Comparison of ENCODE assay signal across 30 mouse cellular contexts in genomic region chr11:41825978-41826679, GRCm38 (mm10).
DNase-seq lines count a peak whose midpoint lies in the region; ATAC-seq lines count a peak whose summit lies in the region.
"Had no signal": no experiment of that assay in that cellular context is flagged by ENCODE, and none has a peak within 500 bp of the region (broad histone marks: within the 10 kb centered on the region; RNA-seq: fewer than 3 reads in every experiment).

No protein-coding gene starts in this region.

- H3K4me2 ChIP-seq in forebrain, embryonic 12.5 days: no peak overlapping the region
- no peak overlapping the region for H3K4me2 ChIP-seq in forebrain, embryonic 13.5 days
- H3K4me2 ChIP-seq in midbrain, embryonic 12.5 days (replicated peaks): no peak overlapping the region
- no peak overlapping the region for H3K4me2 ChIP-seq in midbrain, embryonic 15.5 days
- H3K4me2 ChIP-seq: embryonic facial prominence, embryonic 15.5 days; hindbrain, embryonic 13.5 days; limb, embryonic 12.5 days; liver, embryonic 15.5 days; lung, embryonic 14.5 days; midbrain, embryonic 13.5 days had no signal

- no peak overlapping the region for H3K9ac ChIP-seq in forebrain, embryonic 12.5 days
- H3K9ac ChIP-seq in forebrain, embryonic 13.5 days: no peak overlapping the region
- H3K9ac ChIP-seq in midbrain, embryonic 12.5 days (replicated peaks): no peak overlapping the region
- H3K9ac ChIP-seq in midbrain, embryonic 15.5 days: no peak overlapping the region
- H3K9ac ChIP-seq: embryonic facial prominence, embryonic 15.5 days; hindbrain, embryonic 13.5 days; limb, embryonic 12.5 days; liver, embryonic 15.5 days; lung, embryonic 14.5 days; midbrain, embryonic 13.5 days had no signal

- no peaks in the 10 kb centered on the region for H3K27me3 ChIP-seq in forebrain, embryonic 12.5 days
- H3K27me3 ChIP-seq in forebrain, embryonic 13.5 days: no peaks in the 10 kb centered on the region
- no peaks in the 10 kb centered on the region for H3K27me3 ChIP-seq in midbrain, embryonic 12.5 days
- no peaks in the 10 kb centered on the region for H3K27me3 ChIP-seq in midbrain, embryonic 15.5 days (replicated peaks)
- H3K27me3 ChIP-seq: embryonic facial prominence, embryonic 15.5 days; hindbrain, embryonic 13.5 days; limb, embryonic 12.5 days; liver, embryonic 15.5 days; midbrain, embryonic 13.5 days had no signal

- H3K36me3 ChIP-seq in forebrain, embryonic 12.5 days (replicated peaks): no peaks in the 10 kb centered on the region
- no peaks in the 10 kb centered on the region for H3K36me3 ChIP-seq in forebrain, embryonic 13.5 days (ENCODE audit: poor library complexity, severe bottlenecking)
- H3K36me3 ChIP-seq in midbrain, embryonic 12.5 days: no peaks in the 10 kb centered on the region
- no peaks in the 10 kb centered on the region for H3K36me3 ChIP-seq in midbrain, embryonic 15.5 days (replicated peaks)
- H3K36me3 ChIP-seq: embryonic facial prominence, embryonic 10.5 days; embryonic facial prominence, embryonic 15.5 days; hindbrain, embryonic 13.5 days; limb, embryonic 12.5 days; liver, embryonic 15.5 days; midbrain, embryonic 13.5 days had no signal

- WGBS in forebrain, embryonic 12.5 days: 23% methylated on average over 2 of the region's 2 CpGs
- 22% methylated on average over 2 of the region's 2 CpGs for WGBS in forebrain, embryonic 13.5 days
- 17% methylated on average over 2 of the region's 2 CpGs for WGBS in midbrain, embryonic 12.5 days
- 25% methylated on average over 2 of the region's 2 CpGs for WGBS in midbrain, embryonic 15.5 days

- H3K4me1 ChIP-seq in forebrain, embryonic 12.5 days: peaks cover 6% of the 10 kb centered on the region; the same call in 1 of the 2 replicates
- H3K4me1 ChIP-seq in forebrain, embryonic 13.5 days: no peaks in the 10 kb centered on the region
- H3K4me1 ChIP-seq in midbrain, embryonic 12.5 days: peaks cover 4% of the 10 kb centered on the region; the same call in 1 of the 2 replicates
- H3K4me1 ChIP-seq in midbrain, embryonic 15.5 days: no peaks in the 10 kb centered on the region
- H3K4me1 ChIP-seq: embryonic facial prominence, embryonic 10.5 days; embryonic facial prominence, embryonic 15.5 days; hindbrain, embryonic 13.5 days; limb, embryonic 12.5 days; liver, embryonic 15.5 days had no signal

- no peak overlapping the region for H3K4me3 ChIP-seq in forebrain, embryonic 12.5 days (replicated peaks)
- no peak overlapping the region for H3K4me3 ChIP-seq in forebrain, embryonic 13.5 days
- H3K4me3 ChIP-seq in midbrain, embryonic 12.5 days: no peak overlapping the region
- no peak overlapping the region for H3K4me3 ChIP-seq in midbrain, embryonic 15.5 days
- H3K4me3 ChIP-seq: embryonic facial prominence, embryonic 10.5 days; embryonic facial prominence, embryonic 15.5 days; hindbrain, embryonic 13.5 days; left cerebral cortex, adult 2 months; limb, embryonic 12.5 days; liver, embryonic 15.5 days; midbrain, embryonic 13.5 days had no signal

- no peaks in the 10 kb centered on the region for H3K9me3 ChIP-seq in forebrain, embryonic 12.5 days
- no peaks in the 10 kb centered on the region for H3K9me3 ChIP-seq in forebrain, embryonic 13.5 days (replicated peaks)
- no peaks in the 10 kb centered on the region for H3K9me3 ChIP-seq in midbrain, embryonic 12.5 days
- H3K9me3 ChIP-seq in midbrain, embryonic 15.5 days: no peaks in the 10 kb centered on the region
- H3K9me3 ChIP-seq: embryonic facial prominence, embryonic 10.5 days; embryonic facial prominence, embryonic 15.5 days; hindbrain, embryonic 13.5 days; limb, embryonic 12.5 days; liver, embryonic 15.5 days; midbrain, embryonic 13.5 days had no signal

- peak; percentile 44 for ATAC-seq in forebrain, embryonic 12.5 days (ENCODE audit: low FRiP score)
- ATAC-seq in forebrain, embryonic 13.5 days: no peak
- ATAC-seq in midbrain, embryonic 12.5 days (ENCODE audit: low FRiP score, low read depth): peak; percentile 52; the same call in 1 of the 2 replicates
- ATAC-seq in midbrain, embryonic 15.5 days (replicated peaks): no peak
- ATAC-seq: forebrain, embryonic 16.5 days; inflammation-experienced regulatory T-cells, adult 6 months; midbrain, embryonic 13.5 days had no signal

- DNase-seq in WW6 (ENCODE audit: low read depth, low spot score): peak; percentile 50
- DNase-seq in embryo, embryonic 9.5 days (ENCODE audit: extremely low spot score): peak; percentile 22
- DNase-seq in natural killer cell, adult 2 months (ENCODE audit: low spot score in 2 of 2): no peak
- no peak for DNase-seq in frontal cortex, postnatal 14 days (ENCODE audit: low spot score in 2 of 2)
- DNase-seq: adrenal gland, adult 8-10 months; cerebellum, adult 8-10 months; cerebellum, postnatal 25 days; gastrocnemius, postnatal 14 days; kidney, adult 11 months; kidney, postnatal 14 days; layer of hippocampus, adult 9-11 months; lung, embryonic 14.5 days; lung, postnatal 14 days; right cerebral cortex, adult 18-20 months; spleen, adult 18-20 months; thymus, adult 18-20 months; thymus, postnatal 25 days had no signal

- no peak overlapping the region for H3K27ac ChIP-seq in forebrain, embryonic 12.5 days
- H3K27ac ChIP-seq in forebrain, embryonic 13.5 days: no peak overlapping the region
- no peak overlapping the region for H3K27ac ChIP-seq in midbrain, embryonic 12.5 days (replicated peaks)
- H3K27ac ChIP-seq in midbrain, embryonic 15.5 days: no peak overlapping the region
- H3K27ac ChIP-seq: embryonic facial prominence, embryonic 10.5 days; embryonic facial prominence, embryonic 15.5 days; hindbrain, embryonic 13.5 days; left cerebral cortex, adult 2 months; limb, embryonic 12.5 days; liver, embryonic 15.5 days; midbrain, embryonic 13.5 days had no signal

Comparison
In these comparisons a context has a peak if more than half of its experiments do, and no peak if none do; other contexts are left out.
1. ATAC-seq: peak in forebrain, embryonic 12.5 days (single experiment) and midbrain, embryonic 12.5 days (single experiment); none in forebrain, embryonic 13.5 days (single experiment) and midbrain, embryonic 15.5 days (single experiment).
2. DNase-seq: peak in WW6 (single experiment) and embryo, embryonic 9.5 days (single experiment); none in natural killer cell, adult 2 months (0 of 2) and frontal cortex, postnatal 14 days (0 of 2).